Mouse (Mus musculus) Patski (cell line): ENCODE data around the gene Dnaaf3. TPM values are rescaled to one million over a fixed set of nuclear protein-coding genes. Genes with fewer than 3 reads are reported as not detected.
"Not testable (repeated sequence)": the region's sequence is repeated elsewhere in the genome, so short reads cannot be mapped to it uniquely, and the experiment has no call there.

ENCODE experiments used
- ATAC-seq: fragments of 100-300 bp; one replicate; pipeline ENCODE4 v1.8.0; 2021
- CTCF ChIA-PET: fragments of 350-600 bp; sonication (Branson Sonifier 250); formaldehyde crosslinking; loops from one replicate; lab custom pipeline; 2022; ENCODE audit warnings: inconsistent platforms; lab: Charles Lee
- POLR2A ChIA-PET: fragments of 350-600 bp; sonication (Branson Sonifier 250); formaldehyde crosslinking; loops from one replicate; lab custom pipeline; 2022; ENCODE audit warnings: antibody characterized with exemption, inconsistent platforms; lab: Charles Lee
- DNase-seq: peaks from one replicate; pipeline ENCODE4 v3.0.0-alpha.2; 2011; ENCODE audit warnings: low read depth, low spot score
- H3K27me3 ChIP-seq: fragments of 371-371 bp; one replicate; pipeline ENCODE4 v1.5.1; 2021
- CTCF ChIP-seq: fragments of 100-300 bp; IDR thresholded peaks from one replicate; pipeline ENCODE4 v1.5.1; 2021
- in situ Hi-C: fragments of 300-500 bp; cut with MboI; formaldehyde crosslinking; loops from 3 replicates; pipeline ENCODE4 v1.11.1; 2018; ENCODE audit warnings: low pct_unique_long_range_greater_than_20kb, mixed read lengths
- polyA plus RNA-seq: library from polyadenylated mRNA; unstranded; gene quantifications from one replicate; pipeline ENCODE4 v1.2.3, GENCODE M21; 2021

The Dnaaf3 gene
- 1.9 TPM for polyA plus RNA-seq

- H3K27me3 ChIP-seq, result peaks cover 8% of the 10 kb centered on the region
- ChIA-PET POLR2A (no interaction called here), CTCF (interaction anchor here (1.6 kb wide), 1 partner anchor 8 kb away, joined by 3 read pairs; the partner anchor contains the start of gene Tnni3)
- in situ Hi-C loops, result no loop called here
- no peak for TF ChIP-seq CTCF
- DNase-seq (peak; percentile 63), ATAC-seq (peak; percentile 93)
Measured at GRCm38 (mm10) chr7:4532005-4532729, at the start of gene Dnaaf3. TSS of gene Dnaaf3 (minus strand) at chr7:4532453.

- DNase-seq, POLR2A ChIA-PET, ATAC-seq, H3K27me3 ChIP-seq, in situ Hi-C loops, CTCF ChIA-PET: not testable (repeated sequence)
Measured at GRCm38 (mm10) chr7:4581481-4581880, 49.2 kb upstream of the Dnaaf3 start.

- in situ Hi-C loops, CTCF ChIA-PET, ATAC-seq, DNase-seq, POLR2A ChIA-PET: not testable (repeated sequence)
- H3K27me3 ChIP-seq, result peaks cover 12% of the 10 kb centered on the region
Measured at GRCm38 (mm10) chr7:4572361-4572760, 40.1 kb upstream of the Dnaaf3 start.

GRCm38 (mm10) chr7:4562660-4563059 is 30.4 kb upstream of the Dnaaf3 start:
- CTCF ChIA-PET, result no interaction called here
- TF ChIP-seq CTCF, result peak; percentile 16
- ATAC-seq, result no peak
- DNase-seq, result no peak
- POLR2A ChIA-PET, result no interaction called here
- H3K27me3 ChIP-seq, result peaks cover 17% of the 10 kb centered on the region
- in situ Hi-C loops, result loop anchor here (10.0 kb wide), 2 partner anchors 52 to 382 kb away; no protein-coding TSS in a partner anchor

- no peak for TF ChIP-seq CTCF
- H3K27me3 ChIP-seq, result peaks cover 19% of the 10 kb centered on the region
- ChIA-PET CTCF (no interaction called here), POLR2A (no interaction called here)
- DNase-seq (no peak), ATAC-seq (no peak)
- in situ Hi-C loops, result loop anchor here (10.0 kb wide), 1 partner anchor 248 kb away; no protein-coding TSS in a partner anchor
Measured at GRCm38 (mm10) chr7:4557167-4557560, 24.9 kb upstream of the Dnaaf3 start.

- CTCF ChIA-PET, result no interaction called here
- peak; percentile 96 for TF ChIP-seq CTCF
- peaks cover 17% of the 10 kb centered on the region for H3K27me3 ChIP-seq
- peak; percentile 95 for ATAC-seq
- DNase-seq, result peak; percentile 27
- in situ Hi-C loops, result loop anchor here (10.0 kb wide), 1 partner anchor 248 kb away; no protein-coding TSS in a partner anchor
- POLR2A ChIA-PET, result no interaction called here
Measured at GRCm38 (mm10) chr7:4556256-4557166, 24.3 kb upstream of the Dnaaf3 start.

- in situ Hi-C loops, result no loop called here
- no peak for TF ChIP-seq CTCF
- CTCF ChIA-PET, result no interaction called here
- POLR2A ChIA-PET, result no interaction called here
- peaks cover 28% of the 10 kb centered on the region for H3K27me3 ChIP-seq
- DNase-seq (no peak), ATAC-seq (no peak)
Measured at GRCm38 (mm10) chr7:4547221-4547641, 15.0 kb upstream of the Dnaaf3 start, which contains the start of gene Syt5. TSS of gene Syt5 (minus strand) at chr7:4547541.

GRCm38 (mm10) chr7:4546591-4547131 is 14.4 kb upstream of the Dnaaf3 start:
- POLR2A ChIA-PET, result no interaction called here
- DNase-seq (no peak), ATAC-seq (no peak)
- in situ Hi-C loops, result no loop called here
- TF ChIP-seq CTCF, result no peak
- CTCF ChIA-PET, result no interaction called here
- H3K27me3 ChIP-seq, result peaks cover 28% of the 10 kb centered on the region

- H3K27me3 ChIP-seq, result peaks cover 24% of the 10 kb centered on the region
- ATAC-seq (no peak), DNase-seq (no peak)
- CTCF ChIA-PET, result no interaction called here
- no peak for TF ChIP-seq CTCF
- POLR2A ChIA-PET, result no interaction called here
- in situ Hi-C loops, result no loop called here
Measured at GRCm38 (mm10) chr7:4546050-4546449, 13.8 kb upstream of the Dnaaf3 start.

- DNase-seq (no peak), ATAC-seq (no peak)
Measured at GRCm38 (mm10) chr7:4542013-4542412, 9.8 kb upstream of the Dnaaf3 start.

More at GRCm38 (mm10) chr7:4542013-4542412, 9.8 kb upstream of the Dnaaf3 start:
- in situ Hi-C loops, result no loop called here
- POLR2A ChIA-PET, result no interaction called here
- no peak for TF ChIP-seq CTCF
- peaks cover 28% of the 10 kb centered on the region for H3K27me3 ChIP-seq
- CTCF ChIA-PET, result no interaction called here
